Mouse (Mus musculus) heart, embryonic 14.5 days (tissue): ENCODE data around the gene Wiz. TPM values are rescaled to one million over a fixed set of nuclear protein-coding genes. Genes with fewer than 3 reads are reported as not detected.

Experiments
- ATAC-seq: fragments of 200-750 bp; cut with Nextera tagmentation; 2 replicates; pipeline ENCODE4 v1.8.0; 2017; ENCODE audit warnings: low read depth, moderate TSS enrichment; ENCODE audit not compliant: insufficient number of reproducible peaks, insufficient read depth, low FRiP score
- H3K27ac ChIP-seq, 2 experiments: fragments of 200-500 bp in 1 of 2; fragments of 300-500 bp in 1 of 2; sonication (generic) in 1 of 2; replicated peaks in 1 of 2; 2 replicates each; pipeline ENCODE4 v1.5.1; 2012 to 2014; ENCODE audit warnings: low read depth in 2 of 2, low read length in 2 of 2, control low read depth in 1 of 2, mild to moderate bottlenecking in 1 of 2, mixed read lengths in 1 of 2; ENCODE audit not compliant: control insufficient read depth in 1 of 2, insufficient read depth in 1 of 2
- H3K27me3 ChIP-seq: fragments of 300-500 bp; sonication (generic); 2 replicates; pipeline ENCODE4 v1.6.1; 2014; ENCODE audit warnings: mild to moderate bottlenecking, low read length, control low read depth; ENCODE audit not compliant: control insufficient read depth, insufficient read depth
- H3K36me3 ChIP-seq: fragments of 300-500 bp; sonication (generic); 2 replicates; pipeline ENCODE4 v1.6.1; 2014; ENCODE audit warnings: mild to moderate bottlenecking, control low read depth, low read length, mixed read lengths; ENCODE audit not compliant: control insufficient read depth, insufficient read depth
- H3K4me1 ChIP-seq, 2 experiments: fragments of 200-500 bp in 1 of 2; fragments of 300-500 bp in 1 of 2; sonication (generic) in 1 of 2; 2 replicates each; pipeline ENCODE4 v1.6.1; 2012 to 2014; ENCODE audit warnings: low read length in 2 of 2, control low read depth in 1 of 2, mixed read lengths in 1 of 2; ENCODE audit not compliant: control insufficient read depth in 2 of 2, insufficient read depth in 2 of 2
- H3K4me2 ChIP-seq: fragments of 300-500 bp; sonication (generic); 2 replicates; pipeline ENCODE4 v1.6.1; 2014; ENCODE audit warnings: mild to moderate bottlenecking, low read length
- H3K4me3 ChIP-seq, 2 experiments: fragments of 200-500 bp in 1 of 2; fragments of 300-500 bp in 1 of 2; sonication (generic) in 1 of 2; 2 replicates each; pipeline ENCODE4 v1.5.1; 2012 to 2014; ENCODE audit warnings: low read length in 2 of 2, mild to moderate bottlenecking in 2 of 2, control low read depth in 1 of 2, low read depth in 1 of 2, moderate library complexity in 1 of 2; ENCODE audit not compliant: control insufficient read depth in 1 of 2, insufficient read depth in 1 of 2
- H3K9ac ChIP-seq: fragments of 300-500 bp; sonication (generic); 2 replicates; pipeline ENCODE4 v1.6.1; 2014; ENCODE audit warnings: mild to moderate bottlenecking, low read length
- H3K9me3 ChIP-seq: fragments of 300-500 bp; sonication (generic); 2 replicates; pipeline ENCODE4 v1.6.1; 2016; ENCODE audit warnings: low read length, control low read depth; ENCODE audit not compliant: control insufficient read depth
- WGBS: fragments of 180-500 bp; shearing (Covaris S2); extraction: QIAGEN DNeasy Blood & Tissue Kit; methylation state at CpG from one replicate; pipeline ENCODE4 v1.1.7; 2014; 5-methylcytosine and 5-hydroxymethylcytosine counted together
- polyA plus RNA-seq: library from polyadenylated mRNA; unstranded; fragments of >200 nt; fragmentation: Nextera tagmentation; extraction: Ambion mirVana; gene quantifications from 2 replicates; pipeline ENCODE4 v1.2.1, GENCODE M21; 2014

Wiz gene
- polyA plus RNA-seq, 1 experiment from 2014 or later, result 19.5 TPM

- H3K9ac ChIP-seq, result peak overlapping the region; percentile 21; the same call in 1 of the 2 replicates
- no peaks in the 10 kb centered on the region for H3K9me3 ChIP-seq
- peaks cover 74% of the 10 kb centered on the region for H3K27me3 ChIP-seq
- peak overlapping the region; percentile 16 to 32 for H3K4me3 ChIP-seq
- 6% methylated on average over 37 of the region's 37 CpGs for WGBS
- no peak overlapping the region for H3K27ac ChIP-seq
- no peaks in the 10 kb centered on the region for H3K36me3 ChIP-seq
- peak overlapping the region; percentile 68 for H3K4me2 ChIP-seq
- ATAC-seq, result no peak
- H3K4me1 ChIP-seq, result peaks cover 3 to 11% of the 10 kb centered on the region in 2 experiments; a peak in 3 of 4 replicates
Measured at GRCm38 (mm10) chr17:32396266-32396665, 7.0 kb upstream of the Wiz start.

- 85% methylated on average over 10 of the region's 10 CpGs for WGBS
- ATAC-seq, result no peak
- Histone ChIP-seq H3K9ac (no peak overlapping the region), H3K27ac (no peak overlapping the region), H3K9me3 (no peaks in the 10 kb centered on the region), H3K4me2 (no peak overlapping the region), H3K36me3 (no peaks in the 10 kb centered on the region), H3K4me1 (peaks cover 6 to 11% of the 10 kb centered on the region in 2 experiments; a peak in 3 of 4 replicates), H3K4me3 (no peak overlapping the region), H3K27me3 (peaks cover 68% of the 10 kb centered on the region)
Measured at GRCm38 (mm10) chr17:32393944-32394343, 4.7 kb upstream of the Wiz start.

- H3K4me1 ChIP-seq, result peaks cover 17 to 21% of the 10 kb centered on the region in 2 experiments
- peak overlapping the region; percentile 92 for H3K9ac ChIP-seq
- peaks cover 17% of the 10 kb centered on the region; the same call in 1 of the 2 replicates for H3K36me3 ChIP-seq
- peaks cover 15% of the 10 kb centered on the region for H3K27me3 ChIP-seq
- ATAC-seq, result peak; percentile 24; the same call in 1 of the 2 replicates
- H3K4me2 ChIP-seq, result peak overlapping the region; percentile 99
- peak overlapping the region; percentile 79 to 83 for H3K4me3 ChIP-seq
- H3K9me3 ChIP-seq, result no peaks in the 10 kb centered on the region
- peak overlapping the region in 1 of 2 experiments; percentile 77; a peak in 3 of 4 replicates for H3K27ac ChIP-seq
- WGBS, result 1% methylated on average over 33 of the region's 39 CpGs
Measured at GRCm38 (mm10) chr17:32388370-32389100, 704 bp downstream of the Wiz start.

- Histone ChIP-seq H3K4me2 (peak overlapping the region; percentile 99), H3K36me3 (peaks cover 20% of the 10 kb centered on the region), H3K27me3 (peaks cover 9% of the 10 kb centered on the region), H3K9ac (peak overlapping the region; percentile 92; the same call in 1 of the 2 replicates), H3K9me3 (no peaks in the 10 kb centered on the region), H3K4me1 (peaks cover 23 to 27% of the 10 kb centered on the region in 2 experiments), H3K4me3 (peak overlapping the region; percentile 79 to 83), H3K27ac (no peak overlapping the region)
- WGBS, result 42% methylated on average over 7 of the region's 7 CpGs
- no peak for ATAC-seq
Measured at GRCm38 (mm10) chr17:32387986-32388369, 1.3 kb downstream of the Wiz start.

GRCm38 (mm10) chr17:32386659-32387432 lies 2.4 kb downstream of the Wiz start:
- Histone ChIP-seq H3K27ac (no peak overlapping the region), H3K9me3 (no peaks in the 10 kb centered on the region), H3K4me2 (no peak overlapping the region), H3K4me1 (peaks cover 21 to 25% of the 10 kb centered on the region in 2 experiments), H3K4me3 (no peak overlapping the region), H3K27me3 (peaks cover 4% of the 10 kb centered on the region), H3K36me3 (peaks cover 23% of the 10 kb centered on the region), H3K9ac (no peak overlapping the region)
- no peak for ATAC-seq
- 61% methylated on average over 9 of the region's 9 CpGs for WGBS

- Histone ChIP-seq H3K4me3 (no peak overlapping the region), H3K27ac (peak overlapping the region; percentile 45 to 47; a peak in 3 of 4 replicates), H3K9me3 (no peaks in the 10 kb centered on the region), H3K27me3 (no peaks in the 10 kb centered on the region), H3K4me2 (peak overlapping the region; percentile 21), H3K9ac (no peak overlapping the region), H3K4me1 (peaks cover 21 to 22% of the 10 kb centered on the region in 2 experiments), H3K36me3 (peaks cover 29% of the 10 kb centered on the region)
- ATAC-seq, result no peak
- WGBS, result 66% methylated on average over 5 of the region's 5 CpGs
Measured at GRCm38 (mm10) chr17:32383661-32384060, 5.6 kb downstream of the Wiz start.

GRCm38 (mm10) chr17:32382576-32382975 lies 6.7 kb downstream of the Wiz start:
- no peak overlapping the region for H3K9ac ChIP-seq
- peaks cover 20 to 21% of the 10 kb centered on the region in 2 experiments for H3K4me1 ChIP-seq
- no peak overlapping the region for H3K4me2 ChIP-seq
- H3K36me3 ChIP-seq, result peaks cover 38% of the 10 kb centered on the region
- no peaks in the 10 kb centered on the region for H3K27me3 ChIP-seq
- H3K27ac ChIP-seq, result no peak overlapping the region
- H3K4me3 ChIP-seq, result no peak overlapping the region
- 94% methylated on average over 7 of the region's 7 CpGs for WGBS
- H3K9me3 ChIP-seq, result no peaks in the 10 kb centered on the region
- no peak for ATAC-seq
